Mouse (Mus musculus) E14TG2a.4 (cell line): Measurements from ENCODE around the gene Fpr2.

ENCODE experiments used
- H3K27me3 ChIP-seq: 2 replicates; pipeline ENCODE4 v1.6.1; 2014; ENCODE audit warnings: low read length, control low read depth; ENCODE audit not compliant: insufficient read depth
- H3K36me3 ChIP-seq: 2 replicates; pipeline ENCODE4 v1.6.1; 2014; ENCODE audit warnings: low read length, control low read depth; ENCODE audit not compliant: insufficient read depth
- H3K4me1 ChIP-seq: replicated peaks from 2 replicates; pipeline ENCODE4 v1.6.1; 2014; ENCODE audit warnings: low read depth, low read length, control low read depth
- H3K4me3 ChIP-seq: replicated peaks from 2 replicates; pipeline ENCODE4 v1.5.1; 2014; ENCODE audit warnings: mild to moderate bottlenecking, low read length
- H3K9me3 ChIP-seq: 2 replicates; pipeline ENCODE4 v1.6.1; 2014; ENCODE audit warnings: low read length, control low read depth
- CTCF ChIP-seq: conservative IDR thresholded peaks from 2 replicates; pipeline ENCODE4 v1.5.1; 2014; ENCODE audit warnings: low read length
- NANOG ChIP-seq: IDR thresholded peaks from 2 replicates; pipeline ENCODE4 v1.6.1; 2014; ENCODE audit warnings: borderline replicate concordance, low read length, mixed read lengths
- POU5F1 ChIP-seq: IDR thresholded peaks from 2 replicates; pipeline ENCODE4 v1.6.1; 2014; ENCODE audit warnings: low read length, borderline replicate concordance

The Fpr2 gene

DNA sequence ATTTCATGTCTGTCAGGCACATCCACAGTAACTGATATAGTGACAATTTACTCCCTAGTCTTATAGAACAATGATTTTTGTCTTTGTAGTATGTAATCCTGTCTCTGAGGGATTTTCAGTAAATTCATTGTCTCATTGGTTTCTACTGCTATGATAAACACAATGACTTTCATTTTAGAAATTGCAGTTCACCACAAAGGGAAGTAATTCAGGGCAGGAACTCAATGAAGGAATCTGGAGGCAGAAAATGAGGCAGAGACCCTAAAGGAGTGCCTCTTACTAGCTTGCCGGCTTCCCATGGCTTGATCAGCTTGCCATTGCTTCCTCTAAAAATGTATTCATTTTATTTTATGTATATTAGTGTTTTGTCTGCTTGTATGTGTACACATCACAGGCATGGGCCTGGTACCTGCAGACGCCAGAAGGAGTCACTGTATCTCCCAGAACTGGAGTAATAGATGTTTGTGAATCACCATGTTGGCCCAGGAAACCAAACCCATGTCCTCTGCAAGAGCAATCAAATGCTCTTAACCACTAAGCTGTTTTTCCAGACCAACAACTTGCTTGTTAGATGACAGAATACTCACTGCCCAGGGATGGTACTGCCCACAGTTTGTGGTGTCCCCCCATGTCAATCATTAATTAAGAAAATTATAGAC is 16.6 kb upstream of the Fpr2 start:
- no peak overlapping the region for H3K4me3 ChIP-seq
- no peaks in the 10 kb centered on the region for H3K36me3 ChIP-seq
- H3K9me3 ChIP-seq: no peaks in the 10 kb centered on the region
- TF ChIP-seq NANOG: no peak
- TF ChIP-seq CTCF: no peak
- no peak for TF ChIP-seq POU5F1
- no peaks in the 10 kb centered on the region for H3K4me1 ChIP-seq
- no peaks in the 10 kb centered on the region for H3K27me3 ChIP-seq

DNA sequence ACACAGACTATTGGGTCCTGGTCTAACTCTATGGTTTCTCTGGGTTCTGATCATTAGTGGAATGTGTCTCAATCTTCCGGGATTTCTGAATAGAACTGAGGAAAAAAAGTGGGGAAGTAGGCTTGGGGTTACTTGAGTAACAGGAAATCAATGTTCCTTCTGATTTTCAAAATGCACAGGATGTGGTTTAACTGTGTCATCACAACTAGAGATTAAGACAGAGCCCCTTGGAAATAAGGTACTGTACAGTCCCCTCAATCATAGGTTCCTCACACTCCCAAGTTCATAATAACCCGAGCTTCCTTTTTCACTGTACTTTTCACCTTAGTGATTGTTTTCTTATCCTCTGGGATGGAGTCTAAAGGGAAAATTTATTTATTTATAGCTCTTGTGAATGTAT is 15.9 kb upstream of the Fpr2 start:
- no peaks in the 10 kb centered on the region for H3K36me3 ChIP-seq
- TF ChIP-seq NANOG (no peak), CTCF (no peak), POU5F1 (no peak)

DNA sequence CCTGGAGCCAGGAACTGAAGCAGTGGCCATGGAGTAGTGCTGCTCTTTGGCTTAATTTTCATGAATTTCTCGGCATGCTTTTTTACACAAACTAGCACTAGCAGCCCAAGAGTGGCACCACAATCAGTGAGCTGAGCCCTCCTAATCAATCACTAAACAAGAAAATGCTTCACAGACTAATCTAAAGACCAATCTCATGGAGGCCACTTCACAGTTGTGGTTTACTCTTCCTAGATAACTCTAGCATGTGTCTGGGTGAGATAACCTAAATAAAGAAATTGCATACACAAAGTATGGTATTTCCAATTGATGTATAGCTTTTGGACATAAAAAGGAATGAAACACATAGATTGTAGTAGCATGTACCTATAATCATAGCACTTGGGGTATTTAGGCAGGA is 8.3 kb upstream of the Fpr2 start:
- H3K4me3 ChIP-seq: no peak overlapping the region
- TF ChIP-seq POU5F1 (no peak), NANOG (no peak), CTCF (no peak)
- H3K27me3 ChIP-seq: no peaks in the 10 kb centered on the region
- H3K36me3 ChIP-seq: no peaks in the 10 kb centered on the region
- H3K4me1 ChIP-seq: no peaks in the 10 kb centered on the region
- H3K9me3 ChIP-seq: no peaks in the 10 kb centered on the region

More for the DNA sequence above, 15.9 kb upstream of the Fpr2 start:
- H3K27me3 ChIP-seq: no peaks in the 10 kb centered on the region
- H3K4me3 ChIP-seq: no peak overlapping the region
- H3K4me1 ChIP-seq: no peaks in the 10 kb centered on the region
- H3K9me3 ChIP-seq: no peaks in the 10 kb centered on the region

- no peaks in the 10 kb centered on the region for H3K9me3 ChIP-seq
- no peaks in the 10 kb centered on the region for H3K27me3 ChIP-seq
- no peak for TF ChIP-seq CTCF
- TF ChIP-seq NANOG: no peak
- TF ChIP-seq POU5F1: no peak
- no peak overlapping the region for H3K4me3 ChIP-seq
- H3K4me1 ChIP-seq: no peaks in the 10 kb centered on the region
- no peaks in the 10 kb centered on the region for H3K36me3 ChIP-seq
Observed at GRCm38 (mm10) chr17:17882672-17883071, 5.0 kb upstream of the Fpr2 start.

GRCm38 (mm10) chr17:17883840-17884239 is 3.8 kb upstream of the Fpr2 start, which contains the start of gene Fpr1:
Gene Fpr1 (minus strand): TSS chr17:17883940.
- no peaks in the 10 kb centered on the region for H3K9me3 ChIP-seq
- no peaks in the 10 kb centered on the region for H3K27me3 ChIP-seq
- H3K4me1 ChIP-seq: no peaks in the 10 kb centered on the region
- no peaks in the 10 kb centered on the region for H3K36me3 ChIP-seq
- H3K4me3 ChIP-seq: no peak within 1 kb of the TSS
- no peak for TF ChIP-seq NANOG
- TF ChIP-seq CTCF: no peak
- no peak for TF ChIP-seq POU5F1

DNA sequence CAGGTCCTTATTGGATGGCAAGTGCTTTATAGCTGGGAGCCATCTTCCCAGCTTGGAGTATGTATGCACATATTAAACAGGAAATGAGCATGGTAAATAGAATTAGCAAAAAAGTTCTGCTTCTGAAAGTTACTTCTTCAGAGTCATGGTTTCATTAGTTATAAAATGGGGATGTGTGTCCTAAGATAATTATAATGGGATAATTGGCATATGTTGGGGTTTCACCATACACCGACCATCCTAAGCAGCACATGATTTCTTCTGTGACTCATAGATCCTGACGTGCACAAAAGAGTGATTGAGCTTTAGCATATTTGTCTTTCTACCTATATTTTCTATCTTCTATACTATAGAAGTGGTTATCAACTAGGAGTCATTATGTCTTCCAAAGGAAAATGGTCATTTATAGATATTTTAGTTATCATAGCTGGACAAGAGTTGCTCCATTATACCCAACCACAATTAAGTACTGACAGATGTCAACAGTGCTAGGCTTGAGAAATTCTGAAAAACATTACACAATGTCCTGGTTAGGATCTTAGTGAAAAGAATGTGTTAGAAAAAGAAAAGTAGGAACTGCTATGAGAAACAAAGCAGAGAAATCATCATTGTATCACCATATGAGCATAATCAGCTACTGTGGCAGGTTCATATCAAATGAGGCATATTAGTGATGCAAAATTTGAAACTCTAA is 2.3 kb downstream of the Fpr2 start:
- no peaks in the 10 kb centered on the region for H3K4me1 ChIP-seq
- no peaks in the 10 kb centered on the region for H3K27me3 ChIP-seq
- TF ChIP-seq POU5F1: no peak
- TF ChIP-seq CTCF: no peak
- no peak for TF ChIP-seq NANOG

GRCm38 (mm10) chr17:17896039-17896438 is 8.4 kb downstream of the Fpr2 start:
- Histone ChIP-seq H3K9me3 (no peaks in the 10 kb centered on the region), H3K27me3 (no peaks in the 10 kb centered on the region), H3K36me3 (no peaks in the 10 kb centered on the region), H3K4me1 (no peaks in the 10 kb centered on the region), H3K4me3 (no peak overlapping the region)
- TF ChIP-seq CTCF (peak; percentile 56), POU5F1 (no peak)

More for the DNA sequence above, 2.3 kb downstream of the Fpr2 start:
- no peaks in the 10 kb centered on the region for H3K9me3 ChIP-seq
- no peaks in the 10 kb centered on the region for H3K36me3 ChIP-seq
- no peak overlapping the region for H3K4me3 ChIP-seq

DNA sequence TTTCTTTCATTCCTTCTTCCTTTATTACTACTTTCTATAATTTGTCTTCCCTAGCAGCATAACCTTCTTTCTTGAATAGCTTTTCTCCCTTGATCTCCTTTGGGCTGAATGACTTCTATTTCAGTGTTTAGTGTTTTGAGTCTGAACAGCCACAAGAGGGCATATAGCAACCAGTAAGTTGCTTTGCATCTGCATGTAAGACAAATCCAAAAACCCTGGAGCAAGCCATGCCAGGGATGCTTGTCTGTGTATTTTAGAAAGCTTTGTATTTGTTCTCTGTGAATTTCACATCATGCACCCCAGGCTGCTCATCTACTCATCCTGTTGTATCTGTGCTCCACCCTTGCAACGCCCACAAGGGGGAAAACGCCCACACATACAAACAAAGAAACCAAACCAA is 11.6 kb downstream of the Fpr2 start:
- Histone ChIP-seq H3K9me3 (no peaks in the 10 kb centered on the region), H3K36me3 (no peaks in the 10 kb centered on the region), H3K4me3 (no peak overlapping the region), H3K27me3 (no peaks in the 10 kb centered on the region), H3K4me1 (no peaks in the 10 kb centered on the region)
- TF ChIP-seq CTCF (0 out of 2 replicates have a peak, but pooled peaks have one; percentile 10), POU5F1 (no peak)

GRCm38 (mm10) chr17:17900768-17901167 is 13.1 kb downstream of the Fpr2 start:
- H3K9me3 ChIP-seq: no peaks in the 10 kb centered on the region
- TF ChIP-seq POU5F1 (no peak), NANOG (no peak), CTCF (no peak)
- peaks cover 3% of the 10 kb centered on the region; the same call in 1 of the 2 replicates for H3K27me3 ChIP-seq
- no peaks in the 10 kb centered on the region for H3K4me1 ChIP-seq
- no peaks in the 10 kb centered on the region for H3K36me3 ChIP-seq
- H3K4me3 ChIP-seq: no peak overlapping the region
